Mouse (Mus musculus) CD4-positive naive resting alpha-beta T cell, adult 57 days (primary cell): ENCODE measurements around the gene Npb. TPM values are rescaled to one million over a fixed set of nuclear protein-coding genes. Genes with fewer than 3 reads are reported as not detected.

Source experiments
- total RNA-seq: library from RNA; stranded (reverse); gene quantifications from one replicate; pipeline ENCODE4 v1.2.4, GENCODE M21; 2023

Gene Npb
- total RNA-seq = 3.8 TPM

DNA sequence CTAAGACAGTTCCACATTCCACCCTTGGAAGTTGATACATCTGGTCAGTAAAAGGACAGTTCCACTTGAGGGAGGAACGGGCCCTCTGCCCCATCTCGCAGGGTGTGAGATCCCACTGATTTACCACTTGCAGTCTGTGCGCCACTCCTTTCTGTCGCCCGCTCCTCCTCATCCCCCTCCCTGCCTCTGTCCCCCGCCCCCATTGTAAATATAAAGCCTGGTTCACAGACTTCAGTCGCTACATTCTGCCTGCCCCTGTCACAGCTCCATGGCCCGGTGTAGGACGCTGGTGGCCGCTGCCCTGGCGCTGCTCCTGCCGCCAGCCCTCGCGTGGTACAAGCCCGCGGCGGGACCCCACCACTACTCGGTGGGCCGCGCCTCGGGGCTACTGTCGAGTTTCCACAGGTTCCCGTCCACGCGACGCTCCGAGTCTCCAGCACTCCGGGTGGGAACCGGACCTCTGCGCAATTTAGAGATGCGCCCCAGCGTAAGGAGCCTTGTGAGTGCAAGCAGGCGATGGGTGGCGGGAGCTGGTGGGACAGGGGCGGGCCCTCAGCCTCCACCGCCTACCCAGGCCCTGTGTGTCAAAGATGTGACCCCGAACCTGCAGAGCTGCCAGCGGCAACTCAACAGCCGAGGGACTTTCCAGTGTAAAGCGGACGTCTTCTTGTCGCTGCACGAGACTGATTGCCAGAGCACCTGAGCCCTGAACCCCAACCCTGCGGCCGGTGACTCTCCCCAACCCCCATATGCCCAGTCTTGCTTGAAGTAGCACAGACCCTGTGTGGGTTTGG is at the start of gene Npb:
Gene Npb, plus strand, starts transcription at position 237 of the 794 bp plus-strand sequence.

DNA sequence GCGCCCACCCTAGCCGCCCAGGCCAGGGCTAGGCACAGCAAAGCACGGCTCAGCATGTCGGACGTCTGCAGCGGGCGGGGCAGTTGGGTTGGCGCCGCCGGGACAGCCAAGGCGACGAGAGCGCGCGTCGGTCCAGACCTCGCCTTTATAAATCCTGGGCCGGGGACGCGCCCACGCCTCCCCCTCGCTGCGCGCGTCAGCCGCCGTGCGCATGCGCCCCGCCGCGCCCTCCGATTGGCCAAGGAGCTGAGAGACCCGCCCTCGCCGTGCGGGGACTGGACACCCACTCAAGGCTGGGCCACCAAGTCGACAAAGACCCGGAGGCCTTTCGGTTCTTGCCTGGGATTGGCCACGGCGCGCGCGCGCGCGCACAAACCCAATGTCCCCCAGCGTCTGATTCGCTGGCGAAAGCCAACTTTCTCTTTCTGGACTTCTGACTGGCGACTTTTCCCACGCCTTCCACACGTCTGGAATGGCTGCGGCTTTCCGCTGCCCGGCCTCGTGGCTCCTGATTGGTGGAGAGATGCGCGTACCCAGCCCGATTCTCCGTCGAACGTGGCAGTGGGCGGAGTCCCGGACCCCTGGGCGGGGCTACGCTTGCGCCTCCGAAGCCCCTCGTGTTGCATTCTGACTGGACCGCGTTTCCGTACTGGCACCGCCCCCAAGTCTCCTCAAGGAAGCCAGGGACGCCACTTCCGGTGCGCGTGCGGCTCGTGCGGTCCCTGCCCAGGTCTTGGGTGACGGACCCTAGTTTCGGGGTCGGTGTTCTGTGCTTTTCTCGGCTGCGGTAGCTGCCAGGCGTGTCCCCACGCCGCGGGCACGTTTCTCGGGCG is 35.3 kb upstream of the Npb start, which contains the start of gene P4hb:
Gene P4hb, minus strand, starts transcription at position 502 of the 833 bp plus-strand sequence.

DNA sequence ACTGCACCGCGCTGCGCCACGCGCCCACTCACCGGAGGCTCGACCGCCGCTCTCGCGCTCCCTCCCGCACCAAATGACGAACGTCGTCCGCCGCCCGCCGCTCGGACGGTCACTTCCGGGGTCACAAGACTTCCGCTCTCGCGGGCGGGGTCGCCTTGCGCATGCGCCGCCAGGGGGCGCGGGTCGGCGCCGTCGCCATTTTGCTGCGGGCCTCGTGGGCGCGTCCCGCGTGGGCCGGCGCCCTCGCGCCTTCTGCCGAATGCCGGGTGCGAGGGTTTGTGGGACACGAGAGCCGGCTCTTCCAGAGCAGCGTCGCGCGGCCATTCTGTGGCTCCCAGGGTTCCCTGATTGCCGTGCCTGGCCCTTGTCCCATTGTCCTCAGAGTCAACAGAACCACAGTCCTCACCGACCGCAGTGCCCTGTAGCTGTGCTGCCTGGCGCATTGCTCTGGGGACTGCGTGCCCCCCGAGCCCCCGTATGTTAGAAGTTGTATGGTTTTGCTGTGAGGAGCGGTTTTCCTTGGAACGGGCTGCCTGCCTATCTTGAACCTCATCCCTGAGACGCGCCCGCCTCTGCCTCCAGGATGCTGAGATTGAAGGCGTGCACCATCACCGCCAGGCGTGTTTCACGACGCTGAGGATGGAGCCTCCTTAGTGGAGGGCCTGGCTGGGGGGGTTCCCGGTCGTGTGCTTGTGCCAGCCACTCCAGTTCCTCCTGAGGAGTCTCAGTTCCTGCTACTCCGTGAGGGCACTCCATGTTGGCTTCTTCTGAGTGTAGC is 26.6 kb upstream of the Npb start, which contains the start of gene Arhgdia:
Gene Arhgdia, minus strand, starts transcription at position 135 of the 778 bp plus-strand sequence.

DNA sequence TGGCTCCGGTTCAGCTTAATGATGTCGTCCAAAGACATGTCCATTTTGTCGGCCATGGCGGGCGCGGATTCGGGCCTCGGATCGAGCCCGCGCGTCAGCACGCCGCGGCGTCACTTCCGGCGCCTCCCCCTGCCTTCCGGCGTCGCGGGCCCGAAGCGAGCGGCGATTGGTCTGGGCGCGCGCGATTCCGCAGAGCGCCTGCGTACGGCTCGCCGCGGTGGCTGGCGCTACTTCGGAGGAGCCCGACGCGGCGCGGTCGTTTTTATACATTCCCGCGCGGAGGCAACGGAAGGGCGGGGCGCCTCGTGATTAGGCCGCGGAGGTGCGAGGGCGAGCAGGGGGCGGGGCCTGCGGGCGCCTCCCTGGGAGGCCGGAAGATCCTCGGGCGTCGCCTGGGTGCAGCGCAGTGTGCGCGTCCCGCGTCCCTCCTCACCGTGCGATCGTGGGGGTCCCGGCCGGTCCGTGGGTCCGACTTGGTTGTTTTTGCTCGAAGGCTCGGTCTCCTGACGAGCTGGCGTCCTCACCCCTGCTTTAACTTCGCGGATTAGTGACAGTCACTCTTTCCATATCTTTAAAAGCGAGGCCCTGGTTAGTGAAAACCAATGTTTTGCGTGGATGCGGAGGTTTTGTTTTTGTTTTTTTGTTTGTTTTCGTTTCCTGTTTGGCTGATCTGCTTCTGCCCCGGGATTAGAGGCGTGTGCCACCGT is 9.8 kb upstream of the Npb start, which contains the start of the genes Alyref and Anapc11:
Gene Alyref, minus strand, starts transcription at position 83 of the 707 bp plus-strand sequence.
Gene Anapc11, plus strand, starts transcription at position 139 of the 707 bp plus-strand sequence.

DNA sequence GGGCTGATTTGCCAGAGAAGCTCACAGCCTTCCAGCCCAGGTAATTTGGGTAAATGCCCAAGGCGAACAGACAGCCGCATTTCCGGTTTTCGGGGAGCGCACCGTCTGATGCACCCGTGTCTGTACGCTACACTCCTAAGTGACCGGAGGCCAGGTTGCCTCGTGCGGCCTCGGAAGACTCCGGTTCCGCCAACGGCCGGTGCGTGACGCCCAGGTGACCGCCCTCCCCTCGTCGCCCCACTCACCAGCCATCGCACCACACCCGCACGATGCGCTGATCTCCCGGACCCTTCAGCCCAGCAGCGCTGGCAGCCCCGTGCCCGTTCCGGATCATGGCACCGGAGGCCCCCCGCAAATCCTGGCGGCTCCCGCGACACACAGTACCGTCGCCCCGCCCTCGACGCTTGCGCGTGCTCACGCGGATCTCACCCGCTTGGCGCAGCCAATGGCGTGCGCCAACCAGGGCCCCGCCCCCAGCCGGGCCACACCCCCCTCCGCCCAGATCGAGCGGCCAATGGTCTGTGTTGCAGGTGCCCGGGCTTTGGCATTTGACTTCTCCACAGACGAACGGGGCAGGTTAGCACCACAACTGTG is 9.3 kb downstream of the Npb start, which contains the start of gene Pcyt2:
Gene Pcyt2, minus strand, starts transcription at position 418 of the 594 bp plus-strand sequence.

DNA sequence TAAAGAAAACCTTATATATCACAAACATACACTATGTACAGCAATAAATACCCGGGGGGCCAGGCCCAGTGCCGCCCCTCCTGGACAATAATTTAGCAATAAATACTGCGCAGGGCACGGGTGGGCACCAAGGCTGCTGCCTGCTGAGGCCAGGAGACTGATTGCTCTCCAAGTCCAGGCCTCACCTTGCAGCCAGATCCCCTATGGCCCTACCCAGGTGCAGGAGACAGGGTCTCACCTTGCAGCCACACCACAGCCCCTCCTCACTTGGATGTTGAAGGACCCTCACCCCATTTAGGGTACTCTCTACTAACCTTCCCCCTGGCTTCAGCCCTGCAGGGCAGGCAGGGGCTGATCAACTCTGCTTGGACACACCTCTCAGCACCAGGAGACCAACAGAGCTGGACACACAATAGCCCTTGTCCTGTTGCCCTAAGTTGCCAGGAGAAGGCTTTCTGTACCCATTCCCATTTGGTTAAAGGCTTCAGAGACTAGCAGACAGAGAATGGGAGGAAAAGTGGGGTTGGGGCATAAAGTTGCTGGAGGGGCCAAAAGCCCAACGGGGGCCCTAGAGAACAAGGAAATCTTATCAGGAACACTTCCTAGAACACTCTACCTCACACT is 17.0 kb downstream of the Npb start, which contains the start of gene Sirt7:
Gene Sirt7, minus strand, starts transcription at position 89 of the 624 bp plus-strand sequence.

DNA sequence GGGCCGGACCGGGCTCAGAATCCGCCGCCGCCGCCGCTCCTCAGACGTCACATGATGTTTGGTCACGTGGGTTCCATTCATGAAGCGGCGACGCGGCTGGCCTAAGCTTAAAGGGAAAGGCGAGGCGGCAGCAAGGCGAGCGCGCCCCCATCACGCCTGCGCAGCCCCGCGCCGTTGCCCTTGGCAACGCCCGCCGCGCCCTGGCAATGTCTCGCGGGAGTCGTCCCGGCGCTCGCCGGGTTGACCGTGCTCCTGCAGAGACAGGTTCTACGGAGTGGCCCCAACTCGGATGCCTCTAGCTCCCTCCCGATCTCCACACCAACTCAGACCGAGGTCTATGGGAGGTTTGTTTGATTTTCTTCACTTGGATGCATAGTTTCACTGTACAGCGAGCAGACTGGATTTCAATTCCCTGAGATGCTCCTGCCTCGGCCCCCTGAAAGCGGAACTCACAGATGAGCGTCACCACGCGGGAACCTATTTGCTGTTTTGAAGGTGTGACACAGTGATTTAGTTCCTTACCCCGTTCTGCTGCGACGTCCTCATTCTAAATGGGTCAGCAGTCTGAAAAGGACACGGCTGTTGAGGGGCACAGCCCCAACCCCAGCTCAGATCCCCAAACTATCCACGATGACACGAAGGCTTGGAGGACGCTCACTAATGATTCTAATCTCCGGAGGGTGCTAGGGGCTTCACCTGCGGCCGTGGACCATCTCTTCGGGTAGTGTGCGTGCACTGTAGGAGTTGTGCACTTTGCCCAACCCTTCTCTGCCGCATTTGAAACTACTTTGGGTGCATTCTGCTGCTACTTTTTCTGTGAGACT is 25.5 kb downstream of the Npb start, which contains the start of gene Mafg:
Gene Mafg, minus strand, starts transcription at position 81 of the 824 bp plus-strand sequence.

DNA sequence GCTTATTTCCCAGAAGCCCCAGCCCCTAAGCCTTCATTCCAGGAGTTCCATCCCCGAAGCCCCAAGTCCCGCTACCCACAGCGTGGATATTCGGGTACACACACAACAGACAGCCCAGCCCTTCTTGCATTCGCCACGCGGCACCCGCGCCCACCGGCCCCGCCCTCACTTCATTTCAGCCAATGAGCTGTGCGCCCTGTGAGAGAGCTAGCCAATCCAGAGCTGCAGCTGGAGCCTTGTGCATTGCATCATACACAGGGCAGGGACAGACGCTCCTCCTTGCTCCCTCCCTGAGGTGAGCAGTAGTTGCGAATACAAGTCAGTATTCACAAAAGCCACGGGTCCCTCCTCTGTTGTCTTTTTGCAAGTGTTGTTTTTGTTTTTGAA is 35.3 kb downstream of the Npb start, which contains the start of gene Pycr1:
Gene Pycr1, minus strand, starts transcription at position 169 of the 387 bp plus-strand sequence.

DNA sequence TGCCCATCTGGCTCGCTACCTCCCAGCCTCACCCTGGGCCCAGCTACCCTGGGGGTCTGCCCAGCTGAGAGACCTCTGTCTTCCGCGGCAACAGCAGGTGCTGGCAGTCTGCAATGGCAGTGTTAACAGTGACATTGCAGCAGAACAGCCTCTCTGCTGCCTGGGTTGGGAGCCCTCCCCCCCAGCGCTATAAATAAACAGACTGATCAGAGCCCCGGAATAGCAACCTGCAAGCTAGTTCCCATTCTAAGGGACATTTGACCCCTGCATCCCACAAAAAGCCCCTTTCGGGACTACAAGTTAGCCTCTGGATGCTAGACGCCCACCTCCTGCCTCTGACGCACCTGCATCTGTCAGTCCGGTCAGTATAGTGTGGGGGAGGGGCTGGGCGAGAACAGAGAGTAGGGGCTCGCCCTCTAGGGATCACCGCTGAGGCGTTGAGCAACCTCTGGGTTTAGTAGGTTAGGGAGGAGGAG is 39.8 kb downstream of the Npb start, which contains the start of gene Myadml2:
Gene Myadml2, minus strand, starts transcription at position 158 of the 476 bp plus-strand sequence.

Other genes with a start within 250 kb of the Npb start
- gene Fscn2, start 246.9 kb upstream of the Npb start, total RNA-seq = not detected
- gene Faap100, start 229.7 kb upstream of the Npb start, total RNA-seq = 28.0 TPM
- gene Nploc4, start 170.8 kb upstream of the Npb start, total RNA-seq = 55.1 TPM
- gene Tspan10, start 165.8 kb upstream of the Npb start, total RNA-seq = 46.6 TPM
- 0.80 TPM for gene Pde6g, start 155.0 kb upstream of the Npb start, total RNA-seq
- 7.1 TPM for gene Oxld1, start 150.4 kb upstream of the Npb start, total RNA-seq
- gene Ccdc137, start 150.4 kb upstream of the Npb start, total RNA-seq = 32.2 TPM
- gene Arl16, start 140.9 kb upstream of the Npb start, total RNA-seq = 13.4 TPM
- 28.5 TPM for gene Mrpl12, start 123.9 kb upstream of the Npb start, total RNA-seq
- gene Slc25a10, start 116.6 kb upstream of the Npb start, total RNA-seq = 9.7 TPM
- not detected for gene Gcgr, start 77.8 kb upstream of the Npb start, total RNA-seq
- gene Mcrip1, start 58.8 kb upstream of the Npb start, total RNA-seq = 36.1 TPM
- gene Ppp1r27, start 57.3 kb upstream of the Npb start, total RNA-seq = not detected
- 123 TPM for gene P4hb, start 35.2 kb upstream of the Npb start, total RNA-seq
- 404 TPM for gene Arhgdia, start 26.9 kb upstream of the Npb start, total RNA-seq
- 109 TPM for gene Alyref, start 10.1 kb upstream of the Npb start, total RNA-seq
- 71.8 TPM for gene Anapc11, start 10.1 kb upstream of the Npb start, total RNA-seq
- gene Pcyt2, start 9.5 kb downstream of the Npb start, total RNA-seq = 153 TPM
- 131 TPM for gene Sirt7, start 16.8 kb downstream of the Npb start, total RNA-seq
- 39.8 TPM for gene Mafg, start 25.1 kb downstream of the Npb start, total RNA-seq
- 1.2 TPM for gene Pycr1, start 35.3 kb downstream of the Npb start, total RNA-seq
- not detected for gene Myadml2, start 39.7 kb downstream of the Npb start, total RNA-seq
- not detected for gene Notum, start 52.7 kb downstream of the Npb start, total RNA-seq
- gene Aspscr1, start 64.5 kb downstream of the Npb start, total RNA-seq = 126 TPM
- 37.5 TPM for gene Cenpx, start 105.3 kb downstream of the Npb start, total RNA-seq
- 33.3 TPM for gene Lrrc45, start 105.4 kb downstream of the Npb start, total RNA-seq
- gene Rac3, start 113.0 kb downstream of the Npb start, total RNA-seq = 1.1 TPM
- 0.65 TPM for gene Dcxr, start 118.8 kb downstream of the Npb start, total RNA-seq
- gene Cbr2, start 123.6 kb downstream of the Npb start, total RNA-seq = not detected
- gene Hmga1b, start 154.3 kb downstream of the Npb start, total RNA-seq = 30.9 TPM
- gene Rfng, start 175.7 kb downstream of the Npb start, total RNA-seq = 12.4 TPM
- gene Gps1, start 175.8 kb downstream of the Npb start, total RNA-seq = 64.3 TPM
- 61.8 TPM for gene Dus1l, start 187.9 kb downstream of the Npb start, total RNA-seq
- gene Fasn, start 216.1 kb downstream of the Npb start, total RNA-seq = 160 TPM